Mouse (Mus musculus) hindbrain, embryonic 11.5 days (tissue): ENCODE measurements at regions not wholly inside any gene's neighbourhood (a gene's known extent, or its start where the extent isn't known, plus 50 kb on each side); places are given as distances from the start of the nearest gene placed in this dataset.

Experiments used
- ATAC-seq: fragments of 200-750 bp; cut with Nextera tagmentation; 2 replicates; pipeline ENCODE4 v1.8.0; 2017; ENCODE audit warnings: mild to moderate bottlenecking, moderate TSS enrichment, moderate library complexity; ENCODE audit not compliant: low FRiP score
- DNase-seq: peaks from one replicate; pipeline ENCODE4 v3.0.0-alpha.2; 2015; ENCODE audit warnings: low spot score
- H3K27ac ChIP-seq: fragments of 300-500 bp; sonication (generic); 2 replicates; pipeline ENCODE4 v1.5.1; 2014; ENCODE audit warnings: mild to moderate bottlenecking, low read depth, low read length
- H3K27me3 ChIP-seq: fragments of 300-500 bp; sonication (generic); 2 replicates; pipeline ENCODE4 v1.6.1; 2014; ENCODE audit warnings: mild to moderate bottlenecking, low read length, moderate library complexity, mixed read lengths; ENCODE audit not compliant: control insufficient read depth, insufficient read depth
- H3K36me3 ChIP-seq: fragments of 300-500 bp; sonication (generic); 2 replicates; pipeline ENCODE4 v1.6.1; 2014; ENCODE audit warnings: mild to moderate bottlenecking, low read length, moderate library complexity, mixed read lengths; ENCODE audit not compliant: control insufficient read depth, insufficient read depth
- H3K4me1 ChIP-seq: fragments of 300-500 bp; sonication (generic); replicated peaks from 2 replicates; pipeline ENCODE4 v1.6.1; 2014; ENCODE audit warnings: low read length, mixed read lengths; ENCODE audit not compliant: control insufficient read depth, insufficient read depth
- H3K4me2 ChIP-seq: fragments of 300-500 bp; sonication (generic); replicated peaks from 2 replicates; pipeline ENCODE4 v1.6.1; 2014; ENCODE audit warnings: mild to moderate bottlenecking, low read depth, low read length
- H3K4me3 ChIP-seq: fragments of 300-500 bp; sonication (generic); 2 replicates; pipeline ENCODE4 v1.5.1; 2014; ENCODE audit warnings: low read depth, low read length
- H3K9ac ChIP-seq: fragments of 300-500 bp; sonication (generic); 2 replicates; pipeline ENCODE4 v1.6.1; 2014; ENCODE audit warnings: low read depth, low read length
- H3K9me3 ChIP-seq: fragments of 300-500 bp; sonication (generic); 2 replicates; pipeline ENCODE4 v1.6.1; 2016; ENCODE audit warnings: low read length; ENCODE audit not compliant: control insufficient read depth
- WGBS: fragments of 180-500 bp; shearing (Covaris S2); extraction: QIAGEN DNeasy Blood & Tissue Kit; methylation state at CpG from one replicate; pipeline ENCODE4 v1.1.7; 2014; 5-methylcytosine and 5-hydroxymethylcytosine counted together

DNA sequence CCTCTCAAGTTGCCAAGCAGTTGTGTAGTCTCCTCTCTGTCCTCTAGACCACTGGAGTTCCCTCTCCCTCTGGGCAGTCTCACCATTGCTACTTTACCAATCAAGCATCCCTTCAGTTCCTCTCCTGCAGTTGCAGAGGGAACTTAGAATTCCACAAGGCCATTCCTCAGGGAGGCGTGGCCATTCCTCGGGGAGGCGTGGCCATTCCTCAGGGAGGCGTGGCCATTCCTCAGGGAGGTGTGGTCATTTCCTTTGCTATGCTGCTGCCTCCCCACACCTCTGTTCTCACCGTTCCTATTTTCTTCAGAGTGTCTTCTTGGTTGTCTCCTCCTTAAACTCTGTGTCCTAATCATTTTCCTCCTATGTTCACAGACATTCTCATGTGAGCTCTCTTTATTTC, 102.8 kb upstream of the Wdr3 start:
- no peak for ATAC-seq
- no peak overlapping the region for H3K4me3 ChIP-seq
- no peaks in the 10 kb centered on the region for H3K27me3 ChIP-seq
- H3K4me1 ChIP-seq: no peaks in the 10 kb centered on the region
- H3K9me3 ChIP-seq: no peaks in the 10 kb centered on the region
- H3K27ac ChIP-seq: no peak overlapping the region
- WGBS: 43% methylated on average over 5 of the region's 5 CpGs
- no peak for DNase-seq
- H3K36me3 ChIP-seq: no peaks in the 10 kb centered on the region
- H3K4me2 ChIP-seq: no peak overlapping the region
- H3K9ac ChIP-seq: no peak overlapping the region
